Mouse (Mus musculus) adrenal gland, postnatal 36 days (tissue): ENCODE measurements around the gene S100a5. TPM values are rescaled to one million over a fixed set of nuclear protein-coding genes. Genes with fewer than 3 reads are reported as not detected.

Experiments
- DNase-seq, 2 experiments: peaks; one replicate each; pipeline ENCODE4 v3.0.0; 2021; ENCODE audit warnings: mixed read lengths in 1 of 2
- long read RNA-seq, 2 experiments: library from polyadenylated mRNA; stranded (forward); transcript quantifications; one replicate each; pipeline ENCODE4 v2.0.0; 2021; ENCODE audit warnings: borderline sequencing depth in 2 of 2
- total RNA-seq, 2 experiments: library from RNA; stranded (reverse); gene quantifications; 2 replicates each; pipeline ENCODE4 v1.2.3; 2021

Gene S100a5
- not detected for total RNA-seq
- long read RNA-seq, experiment 1, result 0 reads
- long read RNA-seq, experiment 2, result 0 reads

DNA sequence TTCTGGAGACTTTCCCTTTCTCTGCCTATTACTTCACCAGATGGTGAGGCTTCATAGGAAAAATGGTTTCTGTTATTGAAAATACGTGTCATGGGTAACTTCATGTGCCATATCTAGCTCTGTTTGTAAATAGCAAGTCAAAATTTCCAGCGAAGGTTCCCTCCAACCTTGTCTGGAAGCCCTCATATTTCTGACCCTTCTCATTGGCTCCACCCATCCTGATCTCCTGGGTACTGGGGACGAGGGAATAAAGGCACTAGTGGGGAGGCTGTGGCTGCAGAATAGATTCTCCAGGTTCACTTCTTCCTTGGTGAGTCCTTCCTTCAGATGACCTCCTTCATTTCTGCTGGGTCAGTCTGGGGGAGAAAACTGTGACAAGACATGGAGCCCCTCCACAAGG, at the start of gene S100a5:
Gene S100a5 (plus strand): TSS at position 301 of the 400 bp plus-strand sequence.
- DNase-seq, result no peak

DNA sequence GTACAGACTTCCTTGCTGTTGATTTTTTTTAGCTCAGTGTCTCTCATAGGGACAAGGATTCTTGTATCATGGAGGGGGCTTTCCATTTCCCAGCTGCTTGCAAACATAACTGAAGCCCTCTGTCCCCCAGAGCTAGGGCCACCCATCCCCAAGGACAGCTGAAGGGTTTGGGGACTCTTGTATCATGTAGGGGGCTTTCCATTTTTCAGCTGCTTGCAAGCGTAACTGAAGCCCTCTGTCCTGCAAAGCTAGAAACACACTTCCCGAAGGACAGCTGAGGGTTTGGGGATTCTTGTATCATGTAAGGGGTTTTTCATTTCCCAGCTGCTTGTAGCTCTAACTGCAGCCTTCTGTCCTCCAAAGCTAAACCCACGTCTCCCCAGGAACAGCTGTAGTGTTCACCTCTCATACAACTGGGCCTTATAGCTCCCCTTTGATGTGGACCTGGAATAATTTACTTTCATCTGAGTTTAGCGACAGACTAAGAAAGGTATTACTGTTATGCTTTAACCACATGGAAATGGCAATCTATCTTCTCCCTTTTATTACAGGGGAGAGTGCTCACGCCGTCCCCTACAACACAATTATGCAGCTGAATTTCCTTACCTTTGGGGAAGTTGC, 48.2 kb upstream of the S100a5 start, which contains the start of gene S100a3:
Gene S100a3 (plus strand): TSS at position 571 of the 621 bp plus-strand sequence.
- no peak for DNase-seq

DNA sequence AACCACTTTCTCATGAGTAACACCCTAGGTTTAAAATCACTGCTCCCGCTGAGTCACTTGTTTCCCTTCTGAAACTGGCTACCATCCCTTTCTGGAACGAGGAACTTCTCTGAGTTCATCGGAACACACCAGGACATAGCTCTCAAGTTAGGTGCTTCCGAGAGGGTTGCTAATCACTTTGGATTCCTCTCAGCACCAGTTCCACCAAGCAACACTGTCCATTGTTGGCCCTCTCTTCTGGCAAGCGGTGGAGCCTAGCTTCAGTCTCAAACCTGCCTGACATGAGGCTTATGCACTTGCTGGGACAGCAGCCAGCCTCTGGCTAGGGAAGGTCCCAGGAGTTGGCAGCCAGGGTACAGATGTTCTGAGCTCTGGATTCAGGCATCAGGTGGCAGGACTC, 33.6 kb upstream of the S100a5 start:
- peak in 1 of 2 experiments; percentile 41 for DNase-seq

DNA sequence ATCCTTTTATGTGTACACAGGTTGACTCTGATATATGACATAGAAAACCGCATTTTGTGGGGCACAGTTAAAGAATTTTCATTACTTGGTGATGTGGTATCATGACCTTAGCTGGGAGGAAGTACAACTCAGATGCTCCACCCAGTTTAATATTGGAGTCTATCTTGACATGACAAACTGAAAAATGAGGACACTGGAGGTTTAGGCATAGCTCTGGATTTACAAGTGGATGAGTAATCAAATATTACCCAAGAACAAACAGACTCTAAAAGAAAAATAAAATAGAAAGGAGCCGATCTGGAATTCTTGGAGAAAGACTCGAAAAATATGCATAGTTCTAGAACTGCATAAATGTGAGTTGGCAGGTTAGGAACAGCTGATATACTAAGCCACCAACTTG, 33.0 kb upstream of the S100a5 start:
- DNase-seq, result no peak

DNA sequence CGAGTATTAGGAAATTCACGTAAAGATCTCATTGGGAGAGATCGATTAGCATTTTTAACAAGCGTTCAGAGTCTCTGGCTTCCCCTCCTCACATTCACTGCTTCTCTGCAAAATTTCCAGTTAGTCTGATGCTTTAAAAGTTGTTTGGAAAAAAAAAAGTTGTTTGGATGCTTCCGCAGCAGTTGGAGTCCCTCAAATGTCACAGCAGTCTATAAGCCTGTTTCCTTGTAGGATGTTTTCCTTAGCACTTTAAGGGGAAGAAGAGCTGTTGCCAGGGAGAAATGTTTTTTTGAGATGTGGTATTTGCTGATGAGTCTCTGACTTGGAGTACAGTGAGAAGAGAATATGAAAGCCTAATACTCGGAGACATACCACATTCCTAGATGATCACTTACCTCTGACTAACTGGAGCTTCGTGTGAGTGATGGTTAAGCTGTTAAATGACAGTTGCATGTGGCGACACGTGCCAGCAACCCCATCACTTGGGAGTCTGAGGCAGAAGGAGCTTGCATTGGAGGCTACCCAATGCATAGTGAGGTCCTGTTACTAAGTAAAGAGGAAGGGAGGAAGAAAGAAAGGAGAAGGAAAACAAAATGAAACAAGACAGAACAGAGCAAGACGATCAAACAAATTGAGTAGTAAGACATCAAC, 31.8 kb upstream of the S100a5 start:
- no peak for DNase-seq

DNA sequence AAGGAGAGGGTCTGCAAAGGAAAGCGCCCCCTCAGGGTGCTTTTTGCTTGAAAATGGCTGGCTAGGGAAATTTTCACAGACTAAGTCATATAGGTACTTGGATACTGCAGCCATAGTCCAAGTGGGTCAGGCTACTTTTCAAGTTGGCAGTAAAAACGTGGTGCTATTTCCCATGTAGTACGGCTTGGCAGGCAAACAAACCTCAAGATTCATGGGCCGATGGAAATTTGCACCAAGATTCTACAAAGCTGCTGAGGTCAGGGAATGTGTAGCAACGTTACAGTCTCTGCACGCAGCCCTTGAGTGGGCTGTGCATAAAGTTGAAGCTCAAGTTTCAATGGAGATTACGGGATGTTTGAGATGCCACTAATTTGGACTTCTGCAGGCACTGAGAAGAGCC, 28.9 kb upstream of the S100a5 start:
- DNase-seq, result no peak

DNA sequence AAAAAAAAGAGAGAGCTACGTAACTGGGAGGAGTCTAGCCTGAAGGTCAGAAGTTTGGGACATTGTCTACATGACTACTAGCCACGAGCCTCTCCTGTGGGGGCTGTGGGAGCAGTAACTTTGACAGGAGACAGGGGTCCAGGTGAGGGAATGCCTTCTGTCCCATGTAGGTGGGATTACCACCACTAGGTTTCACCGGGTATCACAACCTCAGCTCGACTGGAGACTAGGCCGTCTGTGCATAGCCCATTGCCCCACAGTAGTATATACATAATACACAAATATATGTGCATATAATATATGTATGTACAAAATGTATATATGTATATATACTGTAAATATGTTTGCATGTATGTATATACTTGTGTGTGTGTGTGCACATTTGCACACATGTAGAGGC, 27.2 kb upstream of the S100a5 start:
- no peak for DNase-seq

DNA sequence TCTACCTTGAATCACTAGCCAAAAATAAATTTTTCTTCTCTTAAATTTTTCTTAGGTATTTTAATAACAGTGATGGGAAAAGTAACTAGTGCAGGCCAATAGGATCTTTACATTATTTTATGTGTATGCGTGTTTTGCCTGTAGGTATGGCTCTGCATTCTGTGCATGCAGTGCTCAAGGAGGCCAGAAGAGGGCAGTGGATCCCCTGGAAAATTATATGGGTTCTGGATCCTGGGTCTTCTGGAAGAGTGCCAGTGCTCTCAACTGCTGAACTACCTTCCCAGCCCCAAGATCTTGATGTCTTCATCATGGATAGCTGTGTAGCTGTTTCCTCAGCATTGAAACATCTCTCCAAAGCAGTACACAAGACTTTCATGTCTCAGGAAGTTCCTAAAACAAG, 26.2 kb upstream of the S100a5 start:
- DNase-seq, result no peak

DNA sequence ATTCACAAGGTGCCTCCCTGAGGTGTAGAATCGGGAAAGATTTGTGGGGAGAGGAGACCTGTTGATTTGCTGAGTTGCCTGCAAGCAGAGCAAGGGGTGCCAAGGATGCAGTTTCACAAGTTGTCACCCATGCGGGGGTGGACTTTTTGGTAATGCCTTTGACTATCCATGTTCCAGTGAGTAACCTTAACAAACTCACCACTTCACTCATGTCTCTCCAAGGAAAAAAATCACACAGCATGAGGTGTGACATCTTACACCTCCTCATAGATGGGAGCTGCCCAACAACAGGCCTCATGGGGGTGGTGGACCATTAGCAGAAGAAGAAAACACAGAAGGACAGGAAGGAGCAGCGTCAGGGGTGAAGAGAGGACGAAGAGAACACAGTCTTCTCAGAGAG, 25.8 kb upstream of the S100a5 start:
- DNase-seq, result no peak

DNA sequence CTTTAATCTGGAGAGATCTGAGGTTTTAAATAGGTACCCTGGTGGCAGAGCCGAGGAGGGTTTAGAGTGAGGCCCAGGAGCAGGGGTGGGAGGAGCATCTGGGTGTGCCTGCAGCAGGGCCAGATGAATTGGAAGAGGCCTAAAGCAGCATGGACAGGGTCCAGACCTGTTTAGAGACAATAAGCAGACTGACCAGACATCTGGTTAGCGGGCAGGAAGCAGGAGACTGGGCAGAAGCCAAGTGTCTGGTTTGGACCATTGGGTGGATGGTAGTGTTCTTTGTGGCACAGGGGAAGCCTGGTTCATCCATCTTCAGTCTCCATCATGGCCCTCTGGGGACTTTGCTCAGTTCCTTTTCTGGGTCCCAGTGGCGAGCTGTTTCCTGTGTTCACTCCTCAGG, 24.4 kb upstream of the S100a5 start:
- peak; percentile 38 to 53 for DNase-seq

DNA sequence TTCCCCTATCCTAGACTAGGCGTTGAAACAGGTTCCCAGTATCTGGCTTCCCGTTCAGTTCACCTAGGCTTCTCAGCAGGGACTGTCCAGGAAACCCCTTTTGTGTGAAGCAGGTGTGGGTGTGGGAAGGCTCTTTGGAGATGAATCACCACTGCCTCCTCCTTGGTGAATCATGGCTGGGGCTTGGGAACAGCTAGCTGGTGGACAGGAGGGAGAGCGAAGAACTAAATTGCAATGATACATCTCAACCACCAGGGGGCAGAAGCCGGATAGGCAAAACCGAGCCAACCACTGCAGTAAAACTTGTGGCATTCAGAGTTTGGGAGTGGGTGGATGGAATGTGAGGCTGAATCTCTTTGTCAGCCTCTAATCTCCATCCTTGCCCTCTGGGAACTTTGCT, 22.7 kb upstream of the S100a5 start:
- DNase-seq, result peak; percentile 60 to 80

DNA sequence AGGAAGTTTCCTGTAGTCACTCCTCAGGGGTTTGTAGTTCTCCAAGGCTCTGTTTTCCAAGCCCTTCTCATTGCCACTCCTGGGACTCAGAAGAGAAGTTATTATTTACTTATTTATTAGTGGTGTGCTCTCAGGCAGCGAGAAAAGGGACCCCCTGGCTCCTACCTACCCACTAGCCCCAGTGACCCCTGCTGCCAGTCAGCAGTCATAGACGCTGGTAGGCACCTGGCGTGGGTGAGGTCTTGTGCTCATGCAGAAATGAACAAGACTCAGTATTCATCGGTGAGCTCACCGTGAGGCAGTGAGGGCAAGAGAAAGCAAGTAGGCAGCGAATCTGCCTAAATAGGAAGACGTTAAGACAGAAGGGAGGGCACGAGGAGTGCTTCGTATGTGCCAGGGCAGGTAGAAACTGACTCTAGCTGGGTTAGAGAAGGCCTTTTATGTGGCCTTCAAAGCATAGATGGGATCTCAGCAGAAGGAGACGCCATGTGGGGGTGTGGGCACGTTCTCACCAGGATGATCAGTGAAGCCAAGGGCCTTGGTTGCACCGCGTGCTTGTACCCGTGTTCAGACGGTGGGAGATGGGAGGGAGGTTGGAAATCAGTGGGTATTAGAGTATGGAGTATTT, 22.2 kb upstream of the S100a5 start:
- DNase-seq, result no peak

DNA sequence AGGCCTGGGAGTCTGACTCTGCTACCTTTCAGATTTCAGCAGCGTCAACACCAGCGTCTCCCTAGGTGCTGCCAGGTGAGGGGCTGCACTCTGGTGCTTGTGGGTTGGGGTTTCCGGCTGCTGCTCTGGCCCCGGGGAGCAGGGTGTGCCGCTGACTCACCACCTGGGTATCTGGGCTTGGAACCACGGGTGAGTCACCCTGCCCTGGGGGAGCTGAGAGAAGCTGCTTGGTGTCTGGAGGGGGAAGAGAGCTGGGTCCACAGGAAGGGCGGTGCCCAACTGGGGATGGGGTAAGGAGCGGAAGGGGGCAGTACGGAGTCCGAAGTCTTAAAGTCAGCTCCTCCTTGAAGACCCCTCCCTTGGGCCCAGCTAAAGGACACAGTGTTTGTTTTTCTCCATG, 21.4 kb upstream of the S100a5 start:
- DNase-seq, result peak; percentile 91 to 94

DNA sequence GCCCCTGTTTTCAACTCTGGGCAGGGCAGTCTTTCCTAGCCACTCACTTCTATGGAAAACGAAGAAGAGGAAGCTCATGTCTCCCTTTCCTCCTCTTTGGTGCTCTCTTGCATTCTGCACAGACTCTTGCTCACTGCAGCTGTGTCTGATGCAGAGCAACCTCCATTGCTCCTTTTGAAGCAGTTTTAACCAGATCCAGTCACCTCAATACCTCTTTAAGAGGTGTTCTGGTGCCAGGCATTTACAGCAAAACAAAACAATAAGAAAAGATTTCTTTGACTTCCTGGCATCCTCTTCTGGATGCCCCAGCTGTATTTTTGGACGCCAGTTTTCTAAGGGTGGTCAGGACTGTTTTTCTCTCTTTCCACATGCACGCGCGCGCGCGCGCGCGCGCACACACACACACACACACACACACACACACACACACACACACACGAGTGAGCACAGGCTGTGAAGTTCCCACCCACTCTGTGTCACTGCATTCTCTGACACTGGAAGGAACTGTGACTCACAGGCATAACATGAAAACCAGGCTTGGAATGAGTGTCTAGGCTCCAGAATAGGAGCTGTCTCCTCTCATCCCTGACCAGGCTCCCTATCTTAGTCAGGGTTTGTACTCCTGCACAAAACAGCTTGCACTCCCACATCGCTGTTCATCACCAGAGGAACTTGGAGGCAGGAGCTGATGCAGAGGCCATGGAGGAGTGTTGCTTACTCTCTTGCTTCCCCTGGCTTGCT, 20.8 kb upstream of the S100a5 start:
- peak; percentile 36 to 57 for DNase-seq

DNA sequence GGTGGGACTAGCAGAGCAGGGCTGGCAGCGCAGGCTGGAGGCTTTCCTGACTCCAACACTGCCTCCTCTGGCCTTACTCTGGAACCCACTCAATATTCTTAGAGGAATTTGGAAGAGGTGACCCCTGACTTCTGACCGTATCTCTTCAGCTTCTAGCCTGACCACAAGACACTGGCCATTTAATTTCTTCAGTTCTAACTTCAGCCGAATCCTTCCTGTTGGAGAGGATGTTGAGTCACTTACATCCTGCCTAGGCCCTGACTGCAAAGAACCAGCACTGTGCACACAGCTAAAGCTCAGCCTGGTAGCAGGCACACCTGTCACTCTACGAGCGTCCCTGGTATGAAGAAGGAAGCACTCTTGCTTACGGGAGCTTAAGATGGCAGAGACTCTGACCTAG, 18.9 kb upstream of the S100a5 start:
- no peak for DNase-seq

DNA sequence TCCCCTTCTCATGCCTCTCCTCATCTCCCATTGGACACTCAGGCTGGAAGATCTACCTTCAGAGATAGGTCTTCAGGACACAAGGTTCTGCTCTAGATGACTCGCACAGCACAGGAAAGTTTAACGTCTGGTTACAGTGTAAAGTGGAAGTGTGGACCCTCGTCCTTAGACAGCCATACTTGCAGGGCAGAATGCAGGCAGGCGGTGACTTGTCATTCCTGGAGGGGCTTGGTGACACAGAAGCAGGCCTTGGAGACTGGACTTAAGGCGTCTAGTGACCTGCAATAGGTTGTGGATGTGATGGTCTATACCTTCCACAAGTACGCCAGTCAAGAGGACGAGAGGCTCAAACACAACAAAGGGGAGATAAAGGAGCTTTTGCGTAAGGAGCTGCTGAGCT, 18.4 kb upstream of the S100a5 start, which contains the start of gene S100a2:
Gene S100a2 (plus strand): TSS at position 301 of the 400 bp plus-strand sequence.
- no peak for DNase-seq

DNA sequence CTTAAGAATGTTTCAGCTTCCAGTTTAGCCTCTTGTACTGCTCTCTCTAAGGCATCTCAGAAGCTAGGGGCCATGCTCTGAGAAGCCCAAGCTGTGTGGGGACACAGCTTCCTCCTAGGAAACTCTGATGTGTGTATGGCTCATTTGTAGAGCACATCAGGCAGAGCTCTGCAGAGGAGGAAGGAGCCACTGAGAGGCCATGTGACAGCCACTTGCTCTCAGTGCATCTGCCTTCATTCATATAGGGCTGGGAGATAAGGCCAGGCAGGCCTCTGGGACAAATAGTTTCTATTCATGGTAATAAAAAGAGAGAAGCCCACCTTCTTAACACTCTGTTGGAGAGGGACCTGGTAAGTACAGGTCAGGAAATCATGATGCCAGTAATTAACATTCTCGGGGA, 13.9 kb upstream of the S100a5 start:
- DNase-seq, result no peak

DNA sequence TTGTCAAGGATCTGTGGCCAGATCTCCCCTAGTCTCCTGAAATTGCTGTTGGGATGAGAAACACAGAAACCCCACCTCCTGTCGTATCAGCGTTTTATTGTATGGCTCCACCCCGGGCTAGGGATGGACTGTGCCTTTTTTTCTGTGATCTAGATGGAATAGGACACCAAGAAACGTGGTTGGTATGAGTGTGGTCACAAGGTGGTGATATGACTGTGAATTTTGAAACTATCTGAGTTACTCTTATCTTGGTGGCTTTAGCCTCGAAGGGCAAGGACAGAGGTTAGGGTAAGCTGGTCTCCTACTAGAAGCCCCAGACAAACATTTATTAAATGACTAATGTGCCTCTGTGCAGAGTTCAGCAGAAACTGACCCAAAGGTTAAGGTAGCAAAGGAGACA, 12.8 kb upstream of the S100a5 start:
- no peak for DNase-seq

DNA sequence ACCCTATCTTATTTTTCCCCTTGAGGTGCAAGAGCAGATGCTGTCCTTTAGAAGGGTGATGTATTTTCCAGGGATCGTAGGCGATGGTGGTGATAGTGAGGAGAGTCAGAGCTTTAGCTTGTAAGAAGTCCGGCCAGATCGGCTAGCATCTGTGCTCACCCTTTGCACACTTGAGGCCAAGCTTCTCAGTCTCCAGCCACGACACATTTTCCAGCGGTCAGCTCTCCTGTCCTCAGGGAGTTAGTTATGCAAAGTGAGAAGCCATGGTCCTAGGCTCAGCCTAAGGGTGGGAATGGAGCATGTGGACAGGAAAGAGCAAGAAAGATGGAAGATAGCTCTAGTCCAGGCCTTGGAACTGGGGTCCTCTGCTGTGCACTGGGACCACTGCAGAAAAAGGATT, 11.5 kb upstream of the S100a5 start:
- DNase-seq, result no peak

DNA sequence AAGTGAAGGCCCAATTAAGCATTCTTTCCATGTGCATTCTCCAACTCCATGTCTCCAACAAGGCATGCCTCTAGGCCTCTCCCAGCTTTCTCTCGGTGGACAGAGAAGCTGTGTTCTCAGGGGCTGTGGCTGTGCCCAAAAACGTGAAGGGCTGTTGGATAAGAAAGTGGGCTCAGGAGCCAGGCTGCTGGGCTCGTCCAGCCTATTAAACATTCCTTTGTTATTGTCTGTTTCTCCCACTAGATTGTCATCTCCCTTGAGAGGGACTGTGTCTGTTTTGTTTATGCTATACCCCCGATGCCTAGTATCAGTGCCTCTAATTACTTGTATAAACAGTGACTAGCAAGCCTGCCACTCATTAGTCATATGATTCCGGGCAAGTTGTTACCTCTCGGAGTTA, 10.6 kb upstream of the S100a5 start:
- no peak for DNase-seq

DNA sequence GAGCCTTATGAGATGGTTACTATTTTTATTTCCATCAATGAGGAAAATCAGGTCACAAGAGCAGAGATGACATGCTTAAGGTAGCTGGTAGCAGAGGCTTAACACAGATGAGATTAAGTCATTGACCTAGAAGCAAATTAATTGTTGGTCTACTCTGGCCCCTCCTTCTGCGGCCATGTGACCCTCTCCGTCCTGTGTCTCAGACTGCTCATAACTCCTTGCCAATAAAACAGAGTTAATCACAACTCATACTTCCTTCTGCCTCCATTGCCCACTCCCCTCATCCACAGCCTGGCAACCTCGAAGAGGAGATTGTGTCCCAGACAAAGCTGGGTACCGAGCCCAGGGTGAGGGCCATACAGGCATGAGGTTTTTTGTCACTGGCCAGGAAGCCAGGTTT, 10.1 kb upstream of the S100a5 start:
- no peak for DNase-seq

DNA sequence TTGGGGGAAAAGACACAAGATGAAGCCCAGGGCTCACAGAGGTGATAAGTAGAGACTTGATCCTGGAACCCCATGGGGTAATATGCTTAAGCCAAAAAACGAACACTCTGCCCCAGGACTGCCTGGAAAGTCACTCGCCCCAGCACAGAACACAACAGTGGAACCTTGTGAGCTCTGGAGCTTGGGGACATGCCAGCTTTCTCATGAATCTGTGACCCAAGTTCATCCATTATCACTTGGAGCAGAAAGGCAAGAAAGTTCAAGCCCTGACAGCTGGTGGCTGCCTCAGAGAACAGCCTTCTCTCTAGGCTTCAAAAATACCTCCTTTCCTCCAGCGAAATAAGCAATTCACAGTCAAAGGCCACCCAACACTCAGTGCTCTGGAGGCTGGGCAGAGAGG, 8.9 kb upstream of the S100a5 start:
- DNase-seq, result no peak

DNA sequence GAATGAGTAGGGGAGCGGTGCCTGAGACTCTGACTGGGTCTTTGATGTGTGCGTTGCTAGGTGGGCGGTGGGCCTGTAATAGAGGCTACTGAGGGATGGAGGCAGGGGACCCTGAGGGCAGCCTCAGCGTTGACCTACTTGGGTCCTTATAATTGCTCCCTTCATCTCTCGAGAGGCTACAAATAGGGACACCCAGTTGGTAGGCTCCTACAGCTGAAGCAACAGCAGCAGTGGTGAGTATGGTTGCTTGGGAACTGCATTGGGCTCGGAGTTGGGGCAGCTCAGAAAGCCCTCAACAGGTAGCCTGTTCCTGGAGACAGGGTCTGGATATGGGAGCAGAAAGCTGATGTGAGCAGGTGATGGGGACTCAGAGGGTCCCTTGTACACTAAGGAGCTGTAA, 8.3 kb upstream of the S100a5 start:
- no peak for DNase-seq
